ENCODE assay signal across 14 mouse cellular contexts in the genomic region with DNA sequence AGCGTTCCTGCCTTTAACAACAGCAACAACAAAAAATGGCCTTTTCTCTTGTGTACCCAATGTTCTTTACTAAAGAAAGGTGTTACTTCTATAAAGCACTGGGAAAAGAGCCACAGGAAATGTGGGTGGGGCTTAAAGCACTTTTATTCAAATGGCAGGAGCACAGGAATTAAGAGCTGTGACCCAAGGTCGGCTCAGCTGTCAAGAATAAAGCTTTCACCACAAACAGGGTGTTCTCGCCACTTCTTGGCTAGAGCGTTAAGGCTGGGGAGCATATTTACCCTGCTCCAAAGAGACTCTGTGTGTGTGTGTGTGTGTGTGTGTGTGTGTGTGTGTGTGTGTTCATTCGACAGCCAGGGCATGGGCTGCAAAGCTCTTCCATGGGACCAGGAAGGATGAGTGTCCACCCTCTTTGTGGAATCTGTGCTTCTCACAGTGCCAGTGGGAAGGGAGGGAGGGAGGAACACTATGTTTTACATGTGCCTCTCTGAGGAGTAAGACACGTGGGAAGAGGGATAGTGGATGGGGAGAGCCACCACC.
A peak's percentile ranks its signal among the peaks of the same experiment; 100 is the strongest.
DNase-seq lines count a peak whose midpoint lies in the region; ATAC-seq lines count a peak whose summit lies in the region.
"Had no signal": no experiment of that assay in that cellular context is flagged by ENCODE, and none has a peak within 500 bp of the region (broad histone marks: within the 10 kb centered on the region; RNA-seq: fewer than 3 reads in every experiment).

No protein-coding gene starts in this region.

- H3K4me1 ChIP-seq in lung, embryonic 15.5 days = peaks cover 24% of the 10 kb centered on the region

- no peak for DNase-seq in frontal cortex, adult 2 months (ENCODE audit: extremely low spot score in 1 of 2, low spot score in 1 of 2)
- DNase-seq in kidney, adult 9 months = peak; percentile 46
- DNase-seq in kidney, adult 8-10 months = no peak
- DNase-seq in ZHBTc4 (ENCODE audit: low read depth, low spot score) = peak; percentile 48
- no peak for DNase-seq in cerebellum, adult 9-10 months
- DNase-seq: adrenal gland, postnatal 36 days; cerebellum, adult 18-20 months; liver, postnatal 0 days had no signal

- H3K36me3 ChIP-seq in lung, embryonic 15.5 days = 0 out of 2 replicates have a peak, but pooled peaks cover 5% of the 10 kb centered on the region

- no peak overlapping the region for H3K9ac ChIP-seq in lung, embryonic 15.5 days
- H3K9ac ChIP-seq: embryonic facial prominence, embryonic 13.5 days; liver, postnatal 0 days had no signal

- H3K27ac ChIP-seq in lung, embryonic 15.5 days = 0 out of 2 replicates have a peak overlapping the region, but pooled peaks have one; percentile 10

- ATAC-seq in frontal cortex, adult (ENCODE audit: low TSS enrichment) = peak; percentile 62; the same call in 1 of the 2 replicates
- no peak for ATAC-seq in lung, embryonic 15.5 days (ENCODE audit: borderline replicate concordance, extremely low read depth, low FRiP score, low TSS enrichment)
- ATAC-seq in granulocyte monocyte progenitor cell, adult 5-6 weeks (replicated peaks; ENCODE audit: poor library complexity, severe bottlenecking) = no peak
- ATAC-seq: liver, postnatal 0 days; Patski had no signal

- no peaks in the 10 kb centered on the region for H3K27me3 ChIP-seq in lung, embryonic 15.5 days
- H3K27me3 ChIP-seq: embryonic facial prominence, embryonic 13.5 days; Patski had no signal

- H3K4me2 ChIP-seq in lung, embryonic 15.5 days = no peak overlapping the region
- H3K4me2 ChIP-seq: embryonic facial prominence, embryonic 13.5 days had no signal

- no peak overlapping the region for H3K4me3 ChIP-seq in lung, embryonic 15.5 days
- H3K4me3 ChIP-seq: embryonic facial prominence, embryonic 13.5 days; myocyte had no signal

- H3K9me3 ChIP-seq in lung, embryonic 15.5 days = no peaks in the 10 kb centered on the region
- H3K9me3 ChIP-seq: embryonic facial prominence, embryonic 13.5 days had no signal

- 31% methylated on average over 6 of the region's 6 CpGs for WGBS in lung, embryonic 15.5 days

Comparison
In these comparisons a context has a peak if more than half of its experiments do, and no peak if none do; other contexts are left out.
1. DNase-seq: peak in kidney, adult 9 months (single experiment) and ZHBTc4 (single experiment); none in frontal cortex, adult 2 months (0 of 2), kidney, adult 8-10 months (0 of 2) and cerebellum, adult 9-10 months (single experiment).